Mouse (Mus musculus) ES-Bruce4 (cell line): ENCODE measurements around the gene Tgfbr3.

ENCODE experiments used
- CTCF ChIP-seq: IDR thresholded peaks from one replicate; pipeline ENCODE4 v1.8.1; 2011; ENCODE audit warnings: low read depth, low read length
- EP300 ChIP-seq: IDR thresholded peaks from 2 replicates; pipeline ENCODE4 v1.6.1; 2011; ENCODE audit warnings: low read depth, low read length; ENCODE audit not compliant: insufficient read depth

DNA sequence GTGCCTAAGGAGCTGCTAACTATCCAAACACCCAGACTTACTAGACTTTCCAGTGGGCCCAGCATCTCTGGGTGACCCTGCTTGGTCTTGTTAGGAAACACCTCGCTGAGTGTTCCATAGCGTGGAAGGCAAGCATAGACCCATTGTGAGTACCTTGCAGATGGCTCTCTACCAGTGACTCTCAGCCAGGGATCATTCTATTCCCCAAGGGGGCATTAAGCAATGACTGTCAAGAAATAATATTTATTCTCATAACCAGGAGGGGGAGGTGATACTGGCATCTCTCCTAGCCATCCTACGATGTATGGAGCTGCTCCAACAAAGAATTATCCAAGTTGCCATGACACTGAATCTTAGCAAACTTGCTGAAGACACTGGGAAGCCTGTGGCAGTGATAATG, 133.3 kb downstream of the Tgfbr3 start:
- no peak for TF ChIP-seq CTCF
- TF ChIP-seq EP300: no peak
